Mouse (Mus musculus) kidney, postnatal 10 days (tissue): Measurements from ENCODE around the gene Wbp4.
"Not testable (repeated sequence)": the region's sequence is repeated elsewhere in the genome, so short reads cannot be mapped to it uniquely, and the experiment has no call there.

Experiments
- DNase-seq: peaks from one replicate; pipeline ENCODE4 v3.0.0; 2021; ENCODE audit warnings: mixed read lengths

Gene Wbp4

DNA sequence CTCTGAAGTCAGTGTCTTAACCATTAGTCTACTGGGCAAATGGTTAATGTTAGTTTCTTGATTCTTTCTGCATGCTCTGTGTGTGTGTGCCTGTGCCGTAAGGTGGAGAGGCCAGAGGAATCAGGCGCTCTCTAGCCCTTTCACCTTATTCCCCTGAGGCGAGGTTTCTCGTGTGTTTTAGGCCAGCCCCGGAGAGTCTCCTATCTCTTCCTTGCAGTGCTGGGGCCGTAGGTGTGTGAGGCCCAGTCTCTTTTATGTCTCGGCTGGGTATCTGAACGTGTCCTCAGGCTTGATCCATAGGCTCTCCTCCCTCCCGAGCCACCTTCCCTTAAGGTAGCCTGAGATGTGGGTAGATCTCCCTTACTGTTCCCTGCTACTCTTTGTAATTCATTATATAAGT, 24.9 kb upstream of the Wbp4 start:
- DNase-seq, result no peak

DNA sequence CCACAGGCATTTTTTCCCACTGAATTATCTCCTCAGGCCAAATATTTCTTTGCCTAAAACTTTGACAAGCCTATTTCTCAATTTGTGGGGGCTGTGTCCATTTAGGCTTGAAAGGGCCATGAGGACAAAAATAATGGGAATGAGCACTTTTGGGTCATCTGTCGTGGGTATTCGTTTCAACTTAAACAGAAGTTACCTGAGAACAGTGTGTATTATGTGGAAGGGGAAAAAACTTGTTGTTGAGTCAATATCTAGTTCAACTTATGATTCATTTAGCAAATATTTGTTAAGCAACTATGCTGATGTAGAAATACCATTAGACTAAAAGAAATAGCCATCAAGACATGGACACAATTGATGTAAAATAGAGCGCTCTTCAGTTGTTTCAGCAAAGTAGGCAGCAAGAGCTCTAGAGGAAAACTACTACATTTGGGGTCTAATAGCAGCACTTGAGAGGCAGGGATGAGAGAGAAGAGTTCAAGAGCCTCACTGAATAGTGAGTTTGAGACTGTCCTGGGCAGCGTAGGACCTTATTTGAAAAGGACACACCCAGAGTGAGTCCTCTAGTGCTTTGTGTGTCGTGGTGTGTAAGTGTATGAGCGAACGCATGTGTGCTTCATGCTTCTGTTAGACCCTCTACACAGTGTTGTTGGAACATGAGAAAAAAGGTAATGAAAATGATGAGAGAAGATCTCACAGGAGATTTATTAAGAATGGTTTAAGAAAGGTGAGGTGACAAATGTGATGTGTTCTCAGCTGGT, 23.1 kb upstream of the Wbp4 start:
- no peak for DNase-seq

DNA sequence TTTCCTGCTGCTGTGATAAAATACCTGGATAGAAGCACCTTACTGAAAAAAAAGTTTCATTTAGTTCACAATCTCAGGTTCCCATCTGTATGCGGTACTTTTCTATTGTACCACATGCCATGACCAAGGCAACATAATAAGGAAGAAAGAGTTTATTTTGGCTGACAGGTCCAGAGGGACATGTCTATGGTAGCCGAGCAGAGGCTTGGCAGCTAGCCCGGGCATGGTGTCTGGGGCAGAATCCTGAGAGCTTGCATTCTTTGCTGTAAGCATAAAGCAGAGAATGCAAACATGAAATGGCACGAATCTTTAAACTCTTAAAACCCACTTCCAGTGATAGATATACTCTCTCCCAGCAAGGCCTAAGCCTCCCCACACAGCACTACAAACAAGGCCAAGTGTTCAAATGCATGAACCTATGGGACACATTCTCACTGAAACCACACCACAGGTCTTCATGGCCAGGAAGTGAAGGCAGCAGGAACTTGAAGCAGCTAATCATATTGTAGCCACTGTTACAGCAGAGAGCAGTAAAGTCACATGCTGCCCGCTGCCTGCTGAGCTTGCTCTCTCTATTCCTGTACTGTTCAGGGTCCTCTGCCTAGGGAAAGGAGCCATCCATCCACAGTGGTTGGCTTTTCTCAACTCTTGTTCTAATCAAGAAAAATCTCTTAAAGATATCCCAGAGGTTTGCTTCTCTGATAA, 22.2 kb upstream of the Wbp4 start:
- peak; percentile 79 for DNase-seq

DNA sequence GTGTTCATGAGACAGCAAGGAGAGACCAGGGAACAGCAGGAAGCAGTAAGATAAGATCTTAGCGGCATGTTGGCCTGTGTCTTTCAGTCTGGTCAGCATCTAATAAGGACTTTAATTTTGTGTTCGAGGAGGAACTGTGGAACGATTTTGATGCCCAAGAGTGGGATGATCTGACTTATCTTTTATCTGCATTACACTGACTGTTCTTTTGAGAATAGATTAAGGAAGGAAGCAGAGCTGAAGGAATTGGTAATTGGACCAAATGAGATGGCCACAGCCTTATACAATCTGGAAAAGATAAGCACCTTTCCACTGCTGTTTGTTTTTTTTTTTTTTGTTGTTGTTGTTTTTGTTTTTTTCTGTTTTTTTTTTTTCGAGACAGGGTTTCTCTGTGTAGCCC, 19.4 kb upstream of the Wbp4 start:
- no peak for DNase-seq

DNA sequence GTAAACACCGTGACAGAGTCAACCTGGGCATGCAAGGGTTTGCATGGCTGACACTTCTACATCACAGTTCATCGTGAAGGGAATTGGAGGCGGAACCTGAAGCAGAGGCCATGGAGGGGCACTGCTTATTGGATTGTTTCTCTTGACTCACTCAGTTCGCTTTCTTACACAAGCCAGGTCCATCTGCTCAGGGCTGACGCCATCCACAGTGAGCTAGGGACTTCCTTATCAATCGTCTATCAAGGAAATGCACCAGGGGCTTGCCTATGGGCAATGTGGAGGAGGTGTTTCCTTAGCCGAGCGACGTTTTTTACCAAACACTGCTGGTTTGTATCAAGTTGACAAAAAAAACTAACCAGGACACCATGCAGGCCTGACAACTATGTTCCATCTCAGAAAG, 18.0 kb upstream of the Wbp4 start:
- no peak for DNase-seq

DNA sequence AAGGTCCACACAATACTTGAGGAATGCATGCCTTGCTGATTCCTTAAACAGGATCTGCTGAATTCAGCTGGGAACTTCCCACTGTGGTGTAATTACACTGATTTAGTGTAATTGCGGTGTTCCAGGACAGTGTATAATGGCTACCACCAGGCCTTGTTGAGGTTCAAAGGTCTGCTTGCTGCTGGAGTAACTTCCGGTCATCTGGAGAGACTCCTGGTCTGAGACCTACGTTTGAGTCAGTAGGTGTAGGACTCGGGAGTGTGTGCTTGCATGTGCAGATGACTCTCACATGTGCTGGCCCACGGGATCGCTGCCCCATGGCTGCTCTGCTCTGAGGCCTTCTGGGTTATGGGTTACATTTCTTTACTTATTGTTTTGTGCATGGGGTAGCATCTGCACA, 13.0 kb upstream of the Wbp4 start:
- DNase-seq, result no peak

DNA sequence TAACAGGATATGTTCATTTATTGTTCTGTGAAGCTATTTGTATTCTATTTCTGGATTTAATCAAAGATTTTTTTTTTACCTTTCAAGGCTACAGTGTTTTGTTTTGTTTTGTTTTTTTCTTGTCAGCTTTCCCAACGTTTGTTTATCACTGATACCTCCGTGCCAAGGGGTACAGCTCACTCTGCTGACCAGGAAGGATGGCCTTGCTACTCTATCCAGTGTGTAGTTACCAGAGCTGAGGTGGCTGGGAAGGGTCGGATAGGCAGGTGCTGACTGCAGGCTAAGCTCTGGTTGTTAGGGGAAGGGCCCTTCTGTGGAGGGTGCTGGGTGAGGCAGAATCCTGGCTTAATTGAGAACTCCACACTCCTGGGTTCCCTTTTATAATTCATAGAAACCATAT, 8.9 kb upstream of the Wbp4 start:
- DNase-seq, result no peak

DNA sequence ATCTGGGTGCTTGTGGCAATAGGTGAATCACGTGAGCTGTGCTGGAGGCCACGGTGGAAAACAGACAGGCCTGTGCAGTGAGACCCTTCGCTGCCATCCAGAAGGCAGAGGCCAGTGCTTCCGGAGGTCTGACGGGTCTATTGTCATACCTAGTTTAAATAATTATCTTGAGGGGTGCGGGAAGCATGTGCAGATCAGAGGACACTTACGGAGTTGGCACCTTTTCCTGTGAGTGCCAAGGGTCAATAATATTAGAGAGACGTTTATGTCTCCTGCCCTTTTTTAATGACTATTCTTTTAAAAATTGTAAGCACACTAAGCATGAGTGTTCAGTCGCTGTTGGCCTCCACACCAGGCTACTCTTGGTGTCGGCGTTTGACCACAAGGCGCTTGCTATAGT, 7.8 kb upstream of the Wbp4 start:
- DNase-seq, result peak; percentile 31

DNA sequence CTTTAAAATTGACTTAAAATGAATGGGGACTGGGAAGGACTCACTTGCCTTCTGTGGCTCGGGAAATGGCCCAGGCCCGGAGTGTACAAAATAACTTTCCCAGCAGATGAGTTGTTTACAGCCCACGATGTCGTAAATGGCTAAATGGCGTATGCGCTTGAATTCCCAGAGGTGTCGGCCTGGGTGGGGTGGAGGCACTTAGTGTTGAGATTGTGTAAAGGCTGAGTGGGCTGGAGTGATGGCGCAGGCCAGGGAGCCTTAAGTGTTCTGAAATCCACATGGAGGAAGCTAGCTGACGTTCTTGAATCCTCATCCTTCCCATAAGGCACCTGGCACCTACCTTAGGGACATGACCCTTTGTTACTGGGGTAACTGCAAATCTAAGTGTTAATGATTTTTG, 7.2 kb upstream of the Wbp4 start:
- peak; percentile 39 for DNase-seq

DNA sequence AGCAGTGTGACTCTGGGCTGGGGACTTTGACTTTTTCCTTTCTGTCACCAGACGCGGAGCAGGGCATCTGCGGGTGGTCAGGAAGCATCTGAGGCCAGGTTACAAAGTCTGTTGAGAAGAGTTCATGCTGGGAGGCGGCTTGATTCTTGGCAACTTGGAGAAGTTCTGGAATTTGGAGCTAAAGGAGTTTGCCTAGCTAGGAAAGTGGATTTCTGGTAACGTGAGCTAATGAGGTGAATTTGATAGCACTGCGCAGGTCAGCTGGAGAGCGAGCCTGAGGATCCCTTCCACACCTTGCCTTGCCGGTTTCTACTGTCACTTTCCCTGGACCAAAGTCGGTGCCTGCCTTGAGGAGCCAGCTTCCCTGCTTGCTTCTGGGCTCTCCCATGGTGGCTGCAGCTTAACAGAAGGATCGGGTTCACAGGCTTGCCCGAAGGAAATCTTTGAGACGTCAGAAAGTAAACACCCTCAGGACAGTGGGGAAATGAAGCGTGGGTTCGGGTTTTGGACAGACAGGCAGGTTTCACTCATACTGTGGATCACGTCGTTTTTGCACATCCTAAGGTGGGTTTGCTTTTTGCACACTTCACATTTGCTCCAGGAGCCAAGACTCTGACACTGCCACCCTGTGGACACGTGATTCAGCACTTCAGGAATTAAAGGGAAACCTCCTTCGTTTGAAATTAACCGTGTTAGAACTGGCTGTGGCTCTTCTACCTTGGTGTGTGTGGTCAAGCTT, 5.8 kb upstream of the Wbp4 start:
- peak; percentile 67 for DNase-seq

DNA sequence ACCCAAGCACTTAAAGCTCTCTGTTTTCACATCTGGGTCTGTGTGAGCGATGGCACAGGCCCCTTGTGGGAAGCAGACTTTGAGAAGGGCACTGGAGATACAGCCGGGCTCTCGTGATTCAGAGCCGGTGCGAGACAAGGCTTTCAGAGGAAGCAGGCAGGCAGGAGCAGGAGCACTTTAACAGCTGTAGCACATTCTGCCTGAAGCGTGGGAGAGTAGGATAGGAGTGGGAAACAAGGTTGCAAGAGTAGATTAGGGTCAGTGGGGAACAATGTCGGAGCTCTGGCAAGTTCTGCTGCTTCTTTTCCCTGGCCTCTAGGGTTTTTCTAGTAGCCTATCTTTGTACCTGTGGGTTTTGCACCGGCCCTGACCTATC, 5.3 kb upstream of the Wbp4 start:
- peak; percentile 37 for DNase-seq

DNA sequence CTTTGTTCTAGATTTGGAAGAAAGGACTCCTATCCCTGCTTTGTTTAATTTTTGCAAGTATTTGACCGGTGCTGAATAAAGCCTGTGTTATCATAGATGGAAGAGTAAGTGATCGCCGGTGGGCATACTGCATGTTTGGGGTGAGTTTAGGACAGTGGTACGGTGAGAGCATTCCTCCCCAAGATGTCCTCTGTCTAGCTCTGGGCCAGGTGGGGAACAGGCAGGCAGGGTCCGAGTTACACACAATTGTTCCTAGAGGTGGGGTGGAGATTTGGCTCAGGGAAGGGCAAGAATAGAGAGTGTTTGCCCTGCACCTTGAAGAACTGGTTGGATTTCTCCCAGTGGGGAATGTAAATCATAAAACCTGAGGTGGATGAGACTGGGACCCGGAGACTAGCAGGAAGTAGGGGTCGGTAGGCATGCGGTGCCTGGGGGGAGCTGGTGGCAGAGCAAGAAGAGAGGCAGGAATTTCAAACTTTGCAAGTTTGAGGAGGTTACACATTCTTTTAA, 2.3 kb upstream of the Wbp4 start:
- DNase-seq, result no peak

DNA sequence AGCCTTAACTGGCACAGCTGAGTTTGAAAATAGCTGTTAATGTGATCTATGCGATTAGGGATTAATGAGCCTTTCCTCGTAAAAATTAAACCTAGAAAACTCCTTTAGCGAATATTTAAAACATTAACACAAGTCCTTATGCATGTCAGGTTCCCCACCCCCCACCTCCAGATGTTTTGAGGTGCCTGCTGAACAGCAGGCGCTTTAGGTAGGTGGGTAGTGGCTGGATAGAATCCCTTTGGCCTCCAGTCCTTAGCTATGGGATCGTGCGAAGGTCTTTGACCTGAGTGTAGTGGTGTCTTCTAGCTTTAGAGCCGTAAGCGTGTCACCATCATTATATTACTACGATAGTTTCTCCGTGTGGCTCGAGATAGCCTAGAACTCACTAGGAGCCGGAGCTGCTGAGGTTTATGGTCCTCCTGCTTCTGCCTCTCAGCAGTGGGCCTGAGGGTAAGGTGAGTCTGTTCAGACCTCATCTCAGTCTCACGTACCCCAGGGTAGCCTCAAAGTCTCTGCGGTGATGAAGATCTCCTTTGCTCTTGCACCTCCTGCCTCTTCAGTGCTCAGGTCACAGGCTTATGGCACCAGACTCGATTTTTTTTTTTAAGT, 1.5 kb upstream of the Wbp4 start:
- DNase-seq, result peak; percentile 22

DNA sequence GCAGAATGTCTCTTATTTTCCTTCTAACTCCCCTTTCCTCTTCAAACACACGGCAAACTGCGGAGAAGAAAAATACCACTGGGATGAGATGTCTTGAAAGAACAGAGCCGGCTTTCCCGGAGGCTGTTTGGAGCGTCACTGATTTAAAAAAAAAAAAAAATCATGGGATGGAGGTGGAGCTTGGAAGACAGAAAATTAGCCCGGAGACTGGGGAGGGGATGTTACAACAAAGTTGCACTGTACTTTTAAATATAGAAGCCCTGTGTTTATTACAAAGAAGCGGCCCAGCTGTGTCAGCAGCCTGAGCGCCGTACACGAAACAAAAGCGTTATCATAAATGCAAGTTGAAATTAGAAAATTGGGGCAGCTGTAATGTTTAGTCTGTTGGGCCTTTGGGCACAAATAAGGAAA, 936 bp upstream of the Wbp4 start:
- DNase-seq, result peak; percentile 63

DNA sequence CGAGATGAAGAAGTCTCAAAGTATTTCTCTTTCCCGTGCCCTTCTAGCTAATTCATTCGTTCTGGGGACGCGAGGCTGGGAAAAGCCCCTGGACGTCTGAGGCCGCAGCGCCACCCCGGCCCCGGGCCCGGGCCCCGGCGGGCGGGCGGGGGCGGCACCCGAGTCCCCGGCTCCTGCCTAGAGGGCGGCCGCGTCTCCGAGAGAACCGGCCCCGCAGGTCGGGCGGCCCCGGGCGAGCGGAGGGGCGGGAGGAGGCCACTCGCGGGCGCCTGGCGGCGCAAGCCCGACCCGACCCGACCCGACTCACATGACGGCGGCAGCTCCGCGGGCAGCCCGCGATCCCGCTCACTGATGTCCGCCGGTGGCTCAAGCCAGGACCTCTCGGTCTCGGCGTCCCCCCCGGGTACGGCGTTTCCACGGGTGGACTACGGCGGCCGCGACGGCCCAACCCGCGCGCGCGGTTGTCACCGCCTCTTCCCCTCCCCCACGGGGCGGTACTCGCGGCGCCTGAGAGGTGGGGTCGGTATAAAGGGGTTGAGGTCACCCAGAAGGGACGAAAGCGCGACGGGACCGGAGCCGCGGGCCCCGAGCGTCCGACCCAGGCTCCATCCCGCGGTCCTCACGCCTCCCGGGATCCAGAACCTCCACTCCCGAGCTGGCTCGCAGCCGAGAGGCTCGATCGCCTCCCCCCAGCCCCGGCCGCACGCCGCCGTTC, 539 bp downstream of the Wbp4 start, which contains the start of gene Elf1:
Gene Elf1 (plus strand): TSS at position 571 of the 715 bp plus-strand sequence.
- DNase-seq, result peak; percentile 98

DNA sequence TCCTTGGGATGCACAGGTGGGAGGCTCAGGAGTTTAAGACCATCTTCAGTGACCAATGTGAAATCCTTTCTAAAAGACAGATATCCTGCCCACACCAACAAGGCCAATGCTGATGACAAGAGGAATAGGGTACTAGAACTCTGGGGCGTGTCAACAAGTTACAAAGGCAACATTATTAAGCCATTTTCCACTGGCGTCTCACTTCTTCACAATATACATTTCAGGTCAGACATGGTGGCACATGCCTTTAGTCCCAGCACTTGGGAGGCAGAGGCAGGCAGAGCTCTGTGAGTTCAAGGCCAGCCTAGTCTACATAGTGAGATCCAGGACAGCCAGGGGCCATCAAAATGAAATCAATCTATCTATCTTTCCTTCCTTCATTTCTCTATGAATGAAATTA, 7.9 kb downstream of the Wbp4 start:
- no peak for DNase-seq

DNA sequence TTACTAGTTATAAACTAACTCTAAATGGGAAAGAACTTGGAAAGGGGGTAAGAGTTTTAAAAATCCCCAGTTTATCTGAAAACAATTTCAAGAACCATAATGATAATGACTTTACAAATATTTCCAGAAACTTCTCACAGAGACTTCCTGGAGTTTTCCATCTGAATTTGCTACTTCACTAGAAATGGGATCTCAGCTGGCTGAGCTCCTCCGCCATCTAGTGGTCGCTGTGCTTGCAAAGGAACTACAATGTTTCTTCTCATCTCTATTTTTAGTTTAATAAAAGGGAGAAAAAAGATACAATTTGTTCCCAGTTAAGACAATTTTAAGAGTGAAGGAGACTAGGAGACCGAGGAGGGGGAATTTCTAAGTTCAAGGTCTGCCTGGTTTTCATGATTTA, 13.7 kb downstream of the Wbp4 start:
- DNase-seq, result peak; percentile 87

DNA sequence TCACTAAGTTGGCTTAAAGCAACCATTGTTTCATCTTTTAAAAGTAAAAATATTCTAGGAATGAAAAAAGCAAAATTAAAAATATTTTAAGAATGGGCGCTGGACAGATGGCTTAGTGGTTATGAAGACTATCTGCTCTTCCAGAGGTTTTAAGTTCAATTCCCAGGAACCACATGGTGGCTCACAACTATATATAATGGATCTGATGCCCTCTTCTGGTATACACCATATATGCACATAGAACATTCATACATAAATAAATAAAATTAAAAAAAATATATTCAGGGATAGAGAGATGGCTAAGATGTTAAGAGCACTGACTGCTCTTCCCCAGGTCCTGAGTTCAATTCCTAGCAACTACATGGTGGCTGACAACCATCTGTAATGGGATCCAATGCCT, 15.7 kb downstream of the Wbp4 start:
- DNase-seq, result no peak

DNA sequence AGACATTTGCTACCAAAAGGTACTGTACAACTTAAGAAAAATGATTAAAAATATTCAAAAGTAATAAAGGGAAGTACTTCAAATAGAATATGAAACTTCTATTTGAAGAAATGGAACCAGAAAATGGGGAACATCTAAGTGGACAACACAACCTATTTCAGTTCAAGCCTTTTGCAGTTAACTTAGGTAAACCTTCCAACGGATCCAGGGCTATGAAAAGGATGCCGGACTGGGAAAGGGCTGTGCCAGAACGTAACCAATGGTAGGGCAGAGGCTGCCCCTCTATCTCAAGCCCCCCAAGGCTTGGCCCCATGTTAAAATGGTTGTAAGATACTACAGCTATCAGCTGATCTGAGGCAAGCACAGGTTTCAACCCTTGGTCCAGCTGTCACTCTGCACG, 20.3 kb downstream of the Wbp4 start:
- DNase-seq, result no peak

DNA sequence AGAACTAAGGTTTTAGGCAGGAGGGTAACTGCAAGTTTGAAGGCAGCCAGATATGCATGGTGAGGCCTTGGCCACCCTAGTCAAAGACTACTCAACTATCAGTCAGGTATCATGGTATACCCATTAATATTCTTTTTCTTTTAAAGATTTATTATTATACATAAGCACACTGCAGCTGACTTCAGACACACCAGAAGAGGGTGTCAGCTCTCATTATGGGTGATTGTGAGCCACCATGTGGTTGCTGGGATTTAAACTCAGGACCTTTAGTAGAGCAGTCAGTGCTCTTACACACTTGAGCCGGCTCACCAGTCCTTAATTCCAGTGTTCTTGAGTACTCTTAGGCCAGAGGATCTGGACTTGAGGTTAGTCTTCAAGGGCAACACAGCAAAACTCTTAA, 20.9 kb downstream of the Wbp4 start:
- no peak for DNase-seq

DNA sequence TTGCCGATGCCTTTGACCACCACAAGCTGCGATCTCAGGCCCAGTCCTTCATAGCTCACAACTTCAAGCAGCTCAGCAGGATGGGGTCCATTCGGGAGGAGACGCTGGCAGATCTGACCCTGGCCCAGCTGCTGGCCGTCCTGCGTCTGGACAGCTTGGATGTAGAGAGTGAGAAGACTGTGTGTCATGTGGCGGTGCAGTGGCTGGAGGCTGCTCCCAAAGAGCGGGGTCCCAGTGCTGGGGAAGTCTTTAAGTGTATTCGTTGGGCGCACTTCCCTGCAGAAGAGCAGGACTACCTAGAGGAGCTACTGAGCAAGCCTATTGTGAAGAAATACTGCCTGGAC, 28.8 kb downstream of the Wbp4 start:
- not testable (repeated sequence) for DNase-seq

DNA sequence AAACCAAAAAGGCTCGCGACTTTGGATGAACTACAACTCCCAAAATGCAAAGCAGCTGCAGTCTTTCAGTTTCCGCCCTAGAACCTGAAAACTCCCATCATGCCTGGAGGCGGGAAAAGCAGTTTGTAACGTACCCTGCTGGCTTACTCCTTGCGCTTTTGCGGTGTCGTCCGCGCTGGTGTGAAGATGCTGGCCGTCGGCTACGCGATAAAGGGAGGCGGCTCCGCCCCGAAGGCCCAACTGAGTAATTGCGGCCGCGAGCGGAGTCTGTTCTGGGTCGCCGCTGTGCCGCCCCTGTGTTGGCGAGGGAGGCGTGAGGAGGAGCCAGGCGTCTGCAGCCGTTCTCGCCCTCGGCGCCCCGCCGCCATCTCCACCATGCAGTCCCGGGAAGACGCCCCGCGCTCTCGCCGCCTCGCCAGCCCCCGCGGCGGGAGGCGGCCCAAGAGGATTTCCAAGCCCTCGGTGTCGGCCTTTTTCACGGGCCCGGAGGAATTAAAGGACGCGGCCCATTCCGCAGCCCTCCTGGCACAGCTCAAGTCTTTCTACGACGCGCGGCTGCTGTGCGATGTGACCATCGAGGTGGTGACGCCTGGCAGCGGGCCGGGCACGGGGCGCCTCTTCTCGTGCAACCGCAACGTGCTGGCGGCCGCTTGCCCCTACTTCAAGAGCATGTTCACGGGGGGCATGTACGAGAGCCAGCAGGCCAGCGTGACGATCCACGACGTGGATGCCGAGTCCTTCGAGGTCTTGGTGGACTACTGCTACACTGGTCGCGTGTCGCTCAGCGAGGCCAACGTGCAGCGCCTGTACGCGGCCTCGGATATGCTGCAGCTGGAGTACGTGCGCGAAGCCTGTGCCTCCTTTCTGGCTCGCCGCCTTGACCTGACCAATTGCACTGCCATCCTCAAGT, 29.4 kb downstream of the Wbp4 start, which contains the start of gene Kbtbd6:
Gene Kbtbd6 (plus strand): TSS at position 155 of the 910 bp plus-strand sequence.
- DNase-seq, result peak; percentile 85
